Mouse (Mus musculus) heart, embryonic 12.5 days (tissue): ENCODE measurements at regions not wholly inside any gene's neighbourhood (a gene's known extent, or its start where the extent isn't known, plus 50 kb on each side); places are given as distances from the start of the nearest gene placed in this dataset.

ENCODE experiments used
- ATAC-seq: fragments of 200-750 bp; cut with Nextera tagmentation; 2 replicates; pipeline ENCODE4 v1.8.0; 2017; ENCODE audit warnings: moderate TSS enrichment, moderate library complexity; ENCODE audit not compliant: insufficient number of reproducible peaks, low FRiP score
- H3K27ac ChIP-seq: fragments of 300-500 bp; sonication (generic); 2 replicates; pipeline ENCODE4 v1.5.1; 2016; ENCODE audit warnings: mild to moderate bottlenecking, moderate library complexity; ENCODE audit not compliant: poor library complexity, severe bottlenecking
- H3K27me3 ChIP-seq: fragments of 300-500 bp; sonication (generic); replicated peaks from 2 replicates; pipeline ENCODE4 v1.6.1; 2016; ENCODE audit warnings: mild to moderate bottlenecking, moderate library complexity
- H3K36me3 ChIP-seq: fragments of 300-500 bp; sonication (generic); 2 replicates; pipeline ENCODE4 v1.6.1; 2016; ENCODE audit warnings: mild to moderate bottlenecking, moderate library complexity
- H3K4me1 ChIP-seq: fragments of 300-500 bp; sonication (generic); replicated peaks from 2 replicates; pipeline ENCODE4 v1.6.1; 2016; ENCODE audit warnings: mild to moderate bottlenecking
- H3K4me2 ChIP-seq: fragments of 300-500 bp; sonication (generic); 2 replicates; pipeline ENCODE4 v1.6.1; 2016; ENCODE audit warnings: mild to moderate bottlenecking, moderate library complexity
- H3K4me3 ChIP-seq: fragments of 300-500 bp; sonication (generic); 2 replicates; pipeline ENCODE4 v1.5.1; 2016; ENCODE audit warnings: mild to moderate bottlenecking
- H3K9ac ChIP-seq: fragments of 300-500 bp; sonication (generic); 2 replicates; pipeline ENCODE4 v1.6.1; 2016; ENCODE audit warnings: mild to moderate bottlenecking, moderate library complexity
- H3K9me3 ChIP-seq: fragments of 300-500 bp; sonication (generic); replicated peaks from 2 replicates; pipeline ENCODE4 v1.6.1; 2016; ENCODE audit warnings: mild to moderate bottlenecking, moderate library complexity
- WGBS: fragments of 180-500 bp; shearing (Covaris S2); methylation state at CpG from one replicate; pipeline ENCODE4 v1.1.7; 2016; 5-methylcytosine and 5-hydroxymethylcytosine counted together

DNA sequence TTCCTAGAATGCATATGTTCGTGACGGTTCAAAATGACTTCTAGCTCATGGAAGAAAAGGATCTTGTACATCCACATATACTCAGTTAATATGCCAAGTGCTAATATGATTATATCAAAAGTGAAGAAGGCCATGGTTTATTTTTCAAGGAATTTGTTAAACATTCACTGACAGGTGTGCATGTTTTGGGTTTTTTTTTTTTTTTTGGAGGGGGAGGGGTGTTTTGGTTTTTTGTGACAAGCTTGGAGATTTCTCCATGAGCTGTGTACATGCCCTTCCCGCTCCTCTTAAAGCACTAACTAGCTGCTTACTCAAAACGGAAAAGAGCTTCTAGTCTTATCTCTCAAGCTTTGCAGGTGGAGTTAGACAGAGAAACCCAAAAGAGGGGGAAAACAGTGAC is 187.1 kb upstream of the Atp2b1 start:
- Histone ChIP-seq H3K4me2 (no peak overlapping the region), H3K9me3 (no peaks in the 10 kb centered on the region), H3K36me3 (no peaks in the 10 kb centered on the region), H3K4me1 (no peaks in the 10 kb centered on the region), H3K27me3 (no peaks in the 10 kb centered on the region), H3K4me3 (no peak overlapping the region), H3K9ac (no peak overlapping the region), H3K27ac (no peak overlapping the region)
- WGBS = 72% methylated on average over 4 of the region's 4 CpGs
- ATAC-seq = no peak

DNA sequence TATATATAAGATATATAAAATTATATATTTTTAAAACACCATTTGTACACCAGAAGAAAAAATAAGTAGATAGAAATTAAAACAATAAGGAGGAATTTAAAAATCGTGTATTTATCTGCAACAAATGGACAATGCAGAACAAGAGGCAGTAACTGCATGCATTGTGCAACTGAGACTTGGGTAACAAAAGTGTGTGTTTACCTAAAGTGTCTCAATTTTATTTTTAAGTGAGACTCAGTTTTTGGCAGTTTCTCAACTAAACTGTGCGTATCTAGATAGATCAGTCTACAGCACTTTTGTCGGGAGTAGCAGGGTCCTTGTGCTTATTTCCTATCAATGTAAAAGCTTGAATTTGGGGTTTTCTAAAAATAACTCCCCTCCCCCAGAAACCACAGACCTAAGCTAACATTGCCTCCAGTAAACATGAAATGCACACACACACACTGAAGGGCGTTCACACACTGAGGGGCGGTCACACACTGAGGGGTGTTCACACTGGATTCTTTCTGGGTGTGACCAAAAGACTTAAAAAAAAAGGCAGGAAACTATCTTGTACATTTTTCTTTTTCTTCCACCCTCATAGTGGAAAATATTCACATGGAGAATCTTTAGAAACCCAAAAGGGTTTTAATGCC is 185.7 kb upstream of the Atp2b1 start:
- no peak overlapping the region for H3K27ac ChIP-seq
- H3K9me3 ChIP-seq = no peaks in the 10 kb centered on the region
- ATAC-seq = no peak
- no peak overlapping the region for H3K9ac ChIP-seq
- H3K4me2 ChIP-seq = no peak overlapping the region
- H3K4me3 ChIP-seq = no peak overlapping the region
- WGBS = 72% methylated on average over 5 of the region's 5 CpGs
- H3K27me3 ChIP-seq = no peaks in the 10 kb centered on the region
- H3K36me3 ChIP-seq = no peaks in the 10 kb centered on the region
- no peaks in the 10 kb centered on the region for H3K4me1 ChIP-seq

DNA sequence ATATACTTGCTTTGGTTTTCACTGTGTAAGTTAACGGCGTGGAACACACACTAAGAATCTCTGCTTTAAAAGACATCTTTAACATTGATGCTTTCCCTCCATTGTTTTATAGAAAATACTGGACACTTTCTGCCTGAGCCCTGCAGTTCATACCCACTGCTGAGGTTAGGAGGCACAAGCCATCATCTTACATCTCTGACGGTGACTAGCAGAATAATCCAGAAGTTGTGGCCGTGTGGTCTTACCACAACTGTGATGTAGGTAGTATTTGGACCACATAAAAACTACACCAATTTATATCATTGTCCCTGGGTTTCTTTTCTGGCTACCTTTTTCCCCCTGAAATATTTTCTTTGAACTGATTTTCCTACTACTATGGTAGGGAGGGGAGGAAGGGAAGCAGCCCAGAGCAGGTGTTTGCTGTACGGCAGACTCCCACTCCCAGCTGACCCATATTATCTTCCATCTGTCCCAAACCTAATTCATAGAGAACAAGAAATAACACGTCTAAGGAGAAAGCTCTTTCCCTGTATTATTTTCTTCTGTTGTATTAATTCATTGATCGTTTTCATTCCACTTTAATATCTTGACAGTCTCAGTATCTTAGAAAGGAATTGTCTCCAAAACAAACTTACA is 180.1 kb upstream of the Atp2b1 start:
- Histone ChIP-seq H3K4me1 (no peaks in the 10 kb centered on the region), H3K4me3 (no peak overlapping the region), H3K9ac (no peak overlapping the region), H3K27ac (no peak overlapping the region), H3K36me3 (no peaks in the 10 kb centered on the region), H3K9me3 (no peaks in the 10 kb centered on the region), H3K4me2 (no peak overlapping the region), H3K27me3 (no peaks in the 10 kb centered on the region)
- WGBS = 78% methylated on average over 7 of the region's 7 CpGs
- no peak for ATAC-seq

DNA sequence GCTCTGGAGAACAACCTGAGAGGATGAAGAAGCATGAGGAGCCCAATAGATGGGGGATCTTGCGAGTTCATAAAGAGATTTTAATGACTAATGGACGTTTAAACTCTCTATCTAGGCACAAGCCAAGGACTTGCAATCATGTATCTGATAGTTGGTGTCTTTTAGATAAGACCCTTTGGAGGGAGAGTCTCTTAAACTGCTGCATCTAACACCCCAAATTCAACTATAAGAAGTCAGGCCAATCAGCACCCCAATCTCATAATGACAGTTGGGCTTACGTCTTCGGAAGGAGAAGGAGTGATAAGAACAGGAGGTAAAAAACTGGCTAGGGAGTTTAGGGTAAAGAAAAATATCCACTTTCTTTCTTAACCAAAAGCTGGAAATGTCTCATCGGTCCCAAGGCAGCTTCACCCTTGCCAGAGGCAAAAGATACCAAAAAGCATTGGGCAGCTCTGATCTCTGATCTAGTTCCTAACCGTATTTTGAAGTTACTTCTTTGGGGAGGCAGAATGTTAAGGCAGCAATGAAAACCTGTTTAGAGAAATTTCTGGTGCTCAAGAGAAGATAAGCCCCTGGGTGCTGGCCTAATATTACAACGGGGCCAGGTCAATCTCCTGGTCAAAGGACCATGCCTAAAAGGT is 173.6 kb upstream of the Atp2b1 start:
- H3K4me1 ChIP-seq = peaks cover 5% of the 10 kb centered on the region
- WGBS = 73% methylated on average over 7 of the region's 7 CpGs
- H3K4me3 ChIP-seq = no peak overlapping the region
- no peak overlapping the region for H3K9ac ChIP-seq
- no peaks in the 10 kb centered on the region for H3K9me3 ChIP-seq
- H3K4me2 ChIP-seq = no peak overlapping the region
- no peaks in the 10 kb centered on the region for H3K36me3 ChIP-seq
- no peak for ATAC-seq
- H3K27me3 ChIP-seq = no peaks in the 10 kb centered on the region
- H3K27ac ChIP-seq = no peak overlapping the region

DNA sequence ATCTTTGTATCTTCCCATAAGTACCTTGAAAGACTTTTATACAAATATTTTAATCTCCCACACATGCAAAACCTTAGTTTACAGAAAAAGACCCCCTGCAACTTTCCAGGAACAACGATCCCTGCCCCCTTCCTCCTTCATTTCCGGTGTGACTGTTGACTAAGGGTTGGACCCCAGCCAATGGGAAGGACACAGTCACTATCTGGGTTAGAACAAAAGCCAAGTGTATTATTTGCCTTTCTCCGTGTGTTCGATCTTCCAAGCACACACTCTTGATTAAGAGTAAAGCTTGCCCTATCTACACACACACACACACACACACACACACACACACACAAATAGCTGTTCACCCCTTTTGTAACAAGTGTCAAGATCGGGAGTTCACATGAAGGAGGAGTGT is 172.8 kb upstream of the Atp2b1 start:
- WGBS = 38% methylated on average over 5 of the region's 5 CpGs
- Histone ChIP-seq H3K27ac (no peak overlapping the region), H3K4me3 (no peak overlapping the region), H3K4me2 (no peak overlapping the region), H3K9ac (no peak overlapping the region), H3K36me3 (no peaks in the 10 kb centered on the region), H3K4me1 (peaks cover 5% of the 10 kb centered on the region), H3K9me3 (no peaks in the 10 kb centered on the region), H3K27me3 (no peaks in the 10 kb centered on the region)
- no peak for ATAC-seq

DNA sequence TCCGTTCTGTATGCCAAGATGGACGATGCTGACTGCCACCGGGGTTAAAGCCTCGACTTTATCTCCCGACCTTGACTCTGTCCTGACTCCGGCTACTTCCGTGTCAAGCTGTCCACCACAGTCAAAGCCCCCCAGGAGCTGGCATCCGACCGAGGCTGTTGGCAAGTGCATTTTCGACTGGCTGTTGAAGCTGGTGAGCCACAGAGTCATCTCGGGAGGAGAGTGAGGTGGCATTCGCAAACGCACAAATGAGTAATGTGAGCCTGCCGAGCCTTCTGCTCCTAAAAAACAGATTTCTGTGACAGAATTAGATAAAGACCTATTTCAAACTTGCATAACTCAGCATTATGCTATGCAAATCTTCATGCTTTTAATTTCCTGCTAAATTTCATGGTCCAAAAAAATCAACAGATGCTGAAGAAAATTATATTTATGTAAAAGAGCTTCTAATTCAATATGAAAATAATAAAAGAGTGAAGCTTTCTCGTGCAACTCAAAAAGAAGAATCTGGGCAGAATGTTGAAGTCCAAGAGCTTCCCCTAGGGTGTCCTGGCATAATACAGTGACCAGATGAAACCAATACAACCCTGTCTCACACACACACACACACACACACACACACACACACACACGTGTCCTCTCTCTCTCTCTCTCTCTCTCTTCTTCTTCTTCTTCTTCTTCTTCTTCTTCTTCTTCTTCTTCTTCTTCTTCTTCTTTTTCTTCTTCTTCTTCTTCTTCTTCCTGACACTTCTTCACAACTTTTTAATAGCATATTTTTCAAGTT is 171.2 kb upstream of the Atp2b1 start:
- no peak for ATAC-seq
- Histone ChIP-seq H3K9me3 (no peaks in the 10 kb centered on the region), H3K4me1 (peaks cover 5% of the 10 kb centered on the region), H3K4me2 (peak overlapping the region; percentile 11; the same call in 1 of the 2 replicates), H3K4me3 (no peak overlapping the region), H3K36me3 (no peaks in the 10 kb centered on the region), H3K27ac (no peak overlapping the region), H3K9ac (no peak overlapping the region), H3K27me3 (no peaks in the 10 kb centered on the region)
- 55% methylated on average over 16 of the region's 16 CpGs for WGBS

DNA sequence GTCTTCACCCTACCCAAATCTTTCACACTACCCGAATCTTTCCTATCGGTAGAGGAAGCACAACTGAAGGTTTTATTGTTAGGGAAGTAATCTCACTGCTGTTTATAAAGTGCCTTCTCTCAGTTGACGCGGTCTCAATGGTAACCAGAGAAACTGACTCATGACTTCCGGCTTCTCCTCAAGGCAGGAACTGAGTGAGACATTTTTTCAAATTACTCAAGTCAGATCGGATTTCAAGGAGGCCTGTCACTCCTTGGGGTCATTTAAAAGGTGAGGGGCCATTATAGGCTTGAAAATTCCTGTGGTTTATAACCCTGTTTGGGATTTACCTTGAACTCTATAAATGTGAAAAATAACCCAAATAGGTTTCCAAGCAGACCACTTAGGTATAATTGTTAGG is 170.0 kb upstream of the Atp2b1 start:
- Histone ChIP-seq H3K9ac (no peak overlapping the region), H3K4me3 (no peak overlapping the region), H3K4me2 (no peak overlapping the region), H3K27ac (no peak overlapping the region), H3K27me3 (no peaks in the 10 kb centered on the region), H3K9me3 (no peaks in the 10 kb centered on the region), H3K36me3 (no peaks in the 10 kb centered on the region), H3K4me1 (peaks cover 7% of the 10 kb centered on the region)
- 0 out of 2 replicates have a peak, but pooled peaks have one; percentile 25 for ATAC-seq
- 22% methylated on average over 6 of the region's 6 CpGs for WGBS

DNA sequence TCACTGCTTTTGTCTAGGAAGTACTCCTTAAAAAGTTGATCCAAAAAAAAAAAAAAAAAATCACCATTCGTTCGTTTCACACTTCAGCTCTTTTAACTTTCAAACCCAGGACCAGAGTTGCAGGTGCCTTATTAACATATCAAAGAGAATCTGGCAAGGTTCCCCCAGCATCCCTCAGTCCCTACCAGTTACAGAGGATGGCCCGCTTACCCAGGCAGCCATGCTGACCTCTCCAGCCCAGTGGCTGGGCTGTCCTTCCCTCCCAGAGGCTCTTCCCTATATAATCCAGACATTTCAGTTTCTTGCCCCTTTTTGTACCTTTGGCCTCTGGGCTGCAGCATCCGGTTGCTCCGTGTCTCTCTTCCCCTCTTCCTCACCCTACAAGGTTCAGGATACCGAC is 169.5 kb upstream of the Atp2b1 start:
- WGBS = 41% methylated on average over 6 of the region's 6 CpGs
- Histone ChIP-seq H3K4me2 (no peak overlapping the region), H3K36me3 (no peaks in the 10 kb centered on the region), H3K27ac (no peak overlapping the region), H3K9ac (no peak overlapping the region), H3K9me3 (no peaks in the 10 kb centered on the region), H3K27me3 (no peaks in the 10 kb centered on the region), H3K4me1 (peaks cover 8% of the 10 kb centered on the region), H3K4me3 (no peak overlapping the region)
- ATAC-seq = no peak

DNA sequence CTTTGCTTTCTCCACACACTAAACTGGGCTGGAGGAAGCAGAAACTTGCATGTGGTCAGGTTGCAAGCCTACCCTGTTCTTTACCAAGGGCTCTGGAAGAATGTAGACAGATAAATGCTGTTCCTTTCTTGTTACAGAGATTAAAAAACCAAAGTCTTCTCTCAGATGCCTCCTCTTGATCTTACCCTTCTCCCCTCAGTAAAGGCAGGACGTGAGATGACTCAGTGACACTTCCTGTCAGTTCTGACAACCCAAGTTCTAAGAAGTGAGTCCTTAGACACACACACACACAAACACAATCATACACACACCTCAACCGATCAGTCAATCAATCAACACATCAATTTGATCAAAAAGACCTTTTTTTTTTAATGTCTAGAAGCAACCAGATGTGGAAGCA is 168.8 kb upstream of the Atp2b1 start:
- Histone ChIP-seq H3K9me3 (no peaks in the 10 kb centered on the region), H3K4me3 (no peak overlapping the region), H3K27ac (no peak overlapping the region), H3K4me1 (peaks cover 8% of the 10 kb centered on the region), H3K36me3 (no peaks in the 10 kb centered on the region), H3K27me3 (no peaks in the 10 kb centered on the region), H3K9ac (no peak overlapping the region), H3K4me2 (no peak overlapping the region)
- no peak for ATAC-seq
- WGBS = 63% methylated on average over 2 of the region's 2 CpGs

DNA sequence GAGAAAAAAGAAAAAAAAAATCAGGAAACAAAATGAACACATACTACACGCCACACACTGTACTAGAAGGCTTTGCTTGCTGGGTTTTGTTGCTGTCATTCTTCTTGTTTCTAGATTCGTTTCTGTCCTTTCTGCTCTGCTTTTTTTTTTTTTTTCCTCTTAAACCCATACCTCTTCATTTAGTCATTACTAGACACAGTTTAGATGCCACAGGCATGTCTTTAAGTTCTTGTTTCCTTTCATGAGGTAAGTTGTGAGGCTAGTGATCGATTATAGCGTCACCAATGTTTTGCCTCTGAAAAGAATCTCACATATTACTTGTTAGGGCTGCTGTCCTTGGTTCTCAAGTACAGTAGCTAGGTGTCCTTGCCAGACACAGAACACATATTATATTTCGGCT is 168.3 kb upstream of the Atp2b1 start:
- WGBS = 81% methylated on average over 5 of the region's 5 CpGs
- no peak overlapping the region for H3K9ac ChIP-seq
- H3K4me3 ChIP-seq = no peak overlapping the region
- ATAC-seq = no peak
- no peaks in the 10 kb centered on the region for H3K9me3 ChIP-seq
- H3K27ac ChIP-seq = no peak overlapping the region
- H3K4me2 ChIP-seq = no peak overlapping the region
- no peaks in the 10 kb centered on the region for H3K27me3 ChIP-seq
- no peaks in the 10 kb centered on the region for H3K36me3 ChIP-seq
- H3K4me1 ChIP-seq = peaks cover 8% of the 10 kb centered on the region

DNA sequence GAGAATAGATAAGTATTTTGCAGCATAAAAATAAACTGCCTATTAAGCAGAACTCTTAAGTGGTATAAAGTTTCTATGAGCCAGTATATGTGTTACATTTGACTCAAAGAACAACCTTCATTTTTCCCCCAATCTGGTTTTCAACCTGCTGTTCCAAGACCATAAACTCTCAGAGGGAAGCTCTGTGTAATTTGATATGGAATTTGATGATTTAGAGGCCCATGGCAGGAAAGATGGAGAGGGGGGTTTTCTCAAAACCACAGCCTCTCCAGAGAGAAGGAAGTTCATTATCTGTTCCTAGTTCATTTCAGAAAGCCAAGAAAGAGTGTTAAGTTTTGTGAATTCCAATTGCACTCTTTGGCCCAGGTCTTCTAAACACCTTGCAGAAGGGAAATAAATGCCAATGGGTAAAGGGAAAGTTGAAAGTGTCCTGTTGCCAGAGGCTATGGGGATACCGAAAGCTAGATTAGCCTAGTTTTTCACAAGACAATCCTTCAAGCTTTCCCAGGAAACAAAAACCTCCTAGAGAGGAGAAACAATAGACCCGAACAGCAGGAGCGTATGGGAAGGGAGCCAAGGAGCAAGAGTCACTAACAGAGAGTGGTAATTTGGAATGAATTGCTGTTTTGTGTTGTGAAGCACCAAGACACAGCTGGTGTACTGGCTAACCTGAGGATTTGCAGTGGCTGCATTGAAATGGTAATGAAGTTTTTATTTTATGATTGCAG is 165.2 kb upstream of the Atp2b1 start:
- no peak overlapping the region for H3K9ac ChIP-seq
- H3K9me3 ChIP-seq = no peaks in the 10 kb centered on the region
- H3K4me2 ChIP-seq = no peak overlapping the region
- H3K4me1 ChIP-seq = 0 out of 2 replicates have a peak, but pooled peaks cover 3% of the 10 kb centered on the region
- WGBS = 41% methylated on average over 3 of the region's 3 CpGs
- H3K27ac ChIP-seq = no peak overlapping the region
- ATAC-seq = no peak
- H3K4me3 ChIP-seq = no peak overlapping the region
- H3K36me3 ChIP-seq = no peaks in the 10 kb centered on the region
- H3K27me3 ChIP-seq = no peaks in the 10 kb centered on the region
